Mouse (Mus musculus) lung, postnatal 4 days (tissue): ENCODE data around the gene Jdp2.
A peak's percentile ranks its signal among the peaks of the same experiment; 100 is the strongest.

Experiments
- DNase-seq, 2 experiments: peaks; one replicate each; pipeline ENCODE4 v3.0.0; 2021

Gene Jdp2

GRCm38 (mm10) chr12:85598611-85599477, at the start of gene Jdp2:
TSS of gene Jdp2 (plus strand) at chr12:85599027.
- DNase-seq = peak; percentile 95 to 97

- DNase-seq = no peak
These were observed 49.2 kb upstream of the Jdp2 start for GRCm38 (mm10) chr12:85549661-85550060.

- no peak for DNase-seq
These were observed 48.4 kb upstream of the Jdp2 start for GRCm38 (mm10) chr12:85550435-85550834.

GRCm38 (mm10) chr12:85559299-85559698, 39.5 kb upstream of the Jdp2 start:
- DNase-seq = no peak

- DNase-seq = no peak
These were observed 33.4 kb upstream of the Jdp2 start for GRCm38 (mm10) chr12:85565441-85565840.

- DNase-seq = no peak
These were observed 30.5 kb upstream of the Jdp2 start for GRCm38 (mm10) chr12:85568298-85568697.

- DNase-seq = peak; percentile 41 to 46
These were observed 29.3 kb upstream of the Jdp2 start for GRCm38 (mm10) chr12:85569393-85570157.

GRCm38 (mm10) chr12:85570158-85570540, 28.7 kb upstream of the Jdp2 start:
- no peak for DNase-seq

GRCm38 (mm10) chr12:85571312-85571711, 27.5 kb upstream of the Jdp2 start:
- DNase-seq = peak; percentile 19 to 36

- peak; percentile 84 to 88 for DNase-seq
These were observed 26.8 kb upstream of the Jdp2 start for GRCm38 (mm10) chr12:85572047-85572475.

GRCm38 (mm10) chr12:85574806-85575495, 23.9 kb upstream of the Jdp2 start:
- peak in 1 of 2 experiments; percentile 33 for DNase-seq

- DNase-seq = no peak
These were observed 23.4 kb upstream of the Jdp2 start for GRCm38 (mm10) chr12:85575496-85575840.

- no peak for DNase-seq
These were observed 17.4 kb upstream of the Jdp2 start for GRCm38 (mm10) chr12:85581261-85582066.

GRCm38 (mm10) chr12:85582067-85582316, 16.8 kb upstream of the Jdp2 start:
- DNase-seq = no peak

GRCm38 (mm10) chr12:85585761-85586258, 13.0 kb upstream of the Jdp2 start:
- peak; percentile 46 to 66 for DNase-seq

- DNase-seq = no peak
These were observed 8.9 kb upstream of the Jdp2 start for GRCm38 (mm10) chr12:85589870-85590382.

GRCm38 (mm10) chr12:85592943-85593342, 5.9 kb upstream of the Jdp2 start:
- no peak for DNase-seq

GRCm38 (mm10) chr12:85594390-85594789, 4.4 kb upstream of the Jdp2 start:
- DNase-seq = no peak

GRCm38 (mm10) chr12:85598053-85598452, 774 bp upstream of the Jdp2 start:
- DNase-seq = no peak

- peak; percentile 69 to 71 for DNase-seq
These were observed 788 bp downstream of the Jdp2 start for GRCm38 (mm10) chr12:85599478-85600152.

- no peak for DNase-seq
These were observed 1.8 kb downstream of the Jdp2 start for GRCm38 (mm10) chr12:85600637-85601036.

- no peak for DNase-seq
These were observed 2.7 kb downstream of the Jdp2 start for GRCm38 (mm10) chr12:85601531-85601930.
